Mouse (Mus musculus) midbrain, embryonic 12.5 days (tissue): ENCODE measurements around the gene Uqcr11. TPM values are rescaled to one million over a fixed set of nuclear protein-coding genes. Genes with fewer than 3 reads are reported as not detected.
A peak's percentile ranks its signal among the peaks of the same experiment; 100 is the strongest.

Experiments used
- ATAC-seq: fragments of 200-750 bp; cut with Nextera tagmentation; 2 replicates; pipeline ENCODE4 v1.8.0; 2017; ENCODE audit warnings: low read depth, moderate TSS enrichment, moderate library complexity; ENCODE audit not compliant: low FRiP score
- H3K27ac ChIP-seq: fragments of 300-500 bp; sonication (generic); replicated peaks from 2 replicates; pipeline ENCODE4 v1.5.1; 2016; ENCODE audit warnings: mild to moderate bottlenecking
- H3K27me3 ChIP-seq: fragments of 300-500 bp; sonication (generic); 2 replicates; pipeline ENCODE4 v1.6.1; 2016; ENCODE audit warnings: mild to moderate bottlenecking
- H3K36me3 ChIP-seq: fragments of 300-500 bp; sonication (generic); 2 replicates; pipeline ENCODE4 v1.6.1; 2016
- H3K4me1 ChIP-seq: fragments of 300-500 bp; sonication (generic); 2 replicates; pipeline ENCODE4 v1.6.1; 2016
- H3K4me2 ChIP-seq: fragments of 300-500 bp; sonication (generic); replicated peaks from 2 replicates; pipeline ENCODE4 v1.6.1; 2016; ENCODE audit warnings: mild to moderate bottlenecking, moderate library complexity
- H3K4me3 ChIP-seq: fragments of 300-500 bp; sonication (generic); 2 replicates; pipeline ENCODE4 v1.5.1; 2016; ENCODE audit warnings: mild to moderate bottlenecking
- H3K9ac ChIP-seq: fragments of 300-500 bp; sonication (generic); replicated peaks from 2 replicates; pipeline ENCODE4 v1.6.1; 2016; ENCODE audit warnings: mild to moderate bottlenecking, moderate library complexity
- H3K9me3 ChIP-seq: fragments of 300-500 bp; sonication (generic); 2 replicates; pipeline ENCODE4 v1.6.1; 2016; ENCODE audit warnings: mild to moderate bottlenecking
- WGBS: fragments of 180-500 bp; shearing (Covaris S2); methylation state at CpG from one replicate; pipeline ENCODE4 v1.1.7; 2016; 5-methylcytosine and 5-hydroxymethylcytosine counted together
- polyA plus RNA-seq: library from polyadenylated mRNA; unstranded; fragments of >200 nt; fragmentation: Nextera tagmentation; extraction: Ambion mirVana; gene quantifications from 2 replicates; pipeline ENCODE4 v1.2.1, GENCODE M21; 2016

The Uqcr11 gene
- polyA plus RNA-seq, 1 experiment from 2014 or later = 414 TPM

- H3K9ac ChIP-seq = no peak overlapping the region
- H3K27ac ChIP-seq = no peak overlapping the region
- H3K27me3 ChIP-seq = no peaks in the 10 kb centered on the region
- H3K36me3 ChIP-seq = peaks cover 62% of the 10 kb centered on the region
- WGBS = 89% methylated on average over 8 of the region's 8 CpGs
- H3K4me1 ChIP-seq = peaks cover 22% of the 10 kb centered on the region
- no peak overlapping the region for H3K4me3 ChIP-seq
- H3K9me3 ChIP-seq = peaks cover 5% of the 10 kb centered on the region; the same call in 1 of the 2 replicates
- H3K4me2 ChIP-seq = no peak overlapping the region
- ATAC-seq = no peak
Observed at GRCm38 (mm10) chr10:80429800-80430199, 23.2 kb upstream of the Uqcr11 start.

GRCm38 (mm10) chr10:80425041-80425440, 18.4 kb upstream of the Uqcr11 start:
- H3K9ac ChIP-seq = no peak overlapping the region
- H3K4me2 ChIP-seq = no peak overlapping the region
- H3K4me1 ChIP-seq = peaks cover 4% of the 10 kb centered on the region; the same call in 1 of the 2 replicates
- no peak overlapping the region for H3K27ac ChIP-seq
- peaks cover 5% of the 10 kb centered on the region; the same call in 1 of the 2 replicates for H3K9me3 ChIP-seq
- WGBS = 93% methylated on average over 3 of the region's 3 CpGs
- H3K36me3 ChIP-seq = peaks cover 93% of the 10 kb centered on the region
- no peak overlapping the region for H3K4me3 ChIP-seq
- H3K27me3 ChIP-seq = no peaks in the 10 kb centered on the region
- no peak for ATAC-seq

GRCm38 (mm10) chr10:80423562-80423961, 16.9 kb upstream of the Uqcr11 start:
- no peak for ATAC-seq
- Histone ChIP-seq H3K4me1 (peaks cover 18% of the 10 kb centered on the region), H3K4me2 (no peak overlapping the region), H3K4me3 (no peak overlapping the region), H3K27me3 (no peaks in the 10 kb centered on the region), H3K9ac (no peak overlapping the region), H3K27ac (no peak overlapping the region), H3K36me3 (peaks cover 93% of the 10 kb centered on the region), H3K9me3 (peaks cover 5% of the 10 kb centered on the region; the same call in 1 of the 2 replicates)
- 60% methylated on average over 4 of the region's 4 CpGs for WGBS

- Histone ChIP-seq H3K4me1 (peaks cover 23% of the 10 kb centered on the region), H3K27me3 (no peaks in the 10 kb centered on the region), H3K27ac (0 out of 2 replicates have a peak overlapping the region, but pooled peaks have one; percentile 35), H3K9me3 (peaks cover 5% of the 10 kb centered on the region; the same call in 1 of the 2 replicates), H3K4me3 (no peak overlapping the region), H3K9ac (no peak overlapping the region), H3K36me3 (peaks cover 93% of the 10 kb centered on the region), H3K4me2 (no peak overlapping the region)
- ATAC-seq = no peak
- WGBS = 88% methylated on average over 9 of the region's 9 CpGs
Observed at GRCm38 (mm10) chr10:80421651-80422472, 15.2 kb upstream of the Uqcr11 start.

- ATAC-seq = no peak
- 91% methylated on average over 8 of the region's 8 CpGs for WGBS
- Histone ChIP-seq H3K9ac (no peak overlapping the region), H3K27me3 (no peaks in the 10 kb centered on the region), H3K9me3 (peaks cover 5% of the 10 kb centered on the region; the same call in 1 of the 2 replicates), H3K4me1 (peaks cover 23% of the 10 kb centered on the region), H3K27ac (0 out of 2 replicates have a peak overlapping the region, but pooled peaks have one; percentile 15), H3K4me2 (no peak overlapping the region), H3K36me3 (peaks cover 93% of the 10 kb centered on the region), H3K4me3 (no peak overlapping the region)
Observed at GRCm38 (mm10) chr10:80421208-80421607, 14.6 kb upstream of the Uqcr11 start.

- no peak overlapping the region for H3K4me2 ChIP-seq
- 90% methylated on average over 10 of the region's 10 CpGs for WGBS
- no peak overlapping the region for H3K9ac ChIP-seq
- H3K27me3 ChIP-seq = no peaks in the 10 kb centered on the region
- H3K4me1 ChIP-seq = peaks cover 23% of the 10 kb centered on the region
- no peak for ATAC-seq
- H3K36me3 ChIP-seq = peaks cover 93% of the 10 kb centered on the region
- no peak overlapping the region for H3K27ac ChIP-seq
- H3K9me3 ChIP-seq = peaks cover 5% of the 10 kb centered on the region; the same call in 1 of the 2 replicates
- H3K4me3 ChIP-seq = no peak overlapping the region
Observed at GRCm38 (mm10) chr10:80420729-80421128, 14.1 kb upstream of the Uqcr11 start.

GRCm38 (mm10) chr10:80419419-80419818, 12.8 kb upstream of the Uqcr11 start:
- Histone ChIP-seq H3K27me3 (no peaks in the 10 kb centered on the region), H3K4me1 (peaks cover 23% of the 10 kb centered on the region), H3K4me2 (no peak overlapping the region), H3K4me3 (no peak overlapping the region), H3K27ac (0 out of 2 replicates have a peak overlapping the region, but pooled peaks have one; percentile 31), H3K9me3 (no peaks in the 10 kb centered on the region), H3K9ac (no peak overlapping the region), H3K36me3 (peaks cover 93% of the 10 kb centered on the region)
- WGBS = 97% methylated on average over 8 of the region's 8 CpGs
- ATAC-seq = no peak

GRCm38 (mm10) chr10:80418311-80418710, 11.7 kb upstream of the Uqcr11 start:
- Histone ChIP-seq H3K27me3 (no peaks in the 10 kb centered on the region), H3K36me3 (peaks cover 94% of the 10 kb centered on the region), H3K4me2 (no peak overlapping the region), H3K4me3 (no peak overlapping the region), H3K4me1 (peaks cover 21% of the 10 kb centered on the region), H3K27ac (peak overlapping the region; percentile 31; the same call in 1 of the 2 replicates), H3K9ac (no peak overlapping the region), H3K9me3 (no peaks in the 10 kb centered on the region)
- 72% methylated on average over 3 of the region's 3 CpGs for WGBS
- ATAC-seq = no peak

GRCm38 (mm10) chr10:80417841-80418240, 11.2 kb upstream of the Uqcr11 start:
- ATAC-seq = no peak
- Histone ChIP-seq H3K9me3 (no peaks in the 10 kb centered on the region), H3K4me3 (no peak overlapping the region), H3K9ac (no peak overlapping the region), H3K4me1 (peaks cover 20% of the 10 kb centered on the region), H3K4me2 (no peak overlapping the region), H3K36me3 (peaks cover 97% of the 10 kb centered on the region), H3K27ac (peak overlapping the region; percentile 31; the same call in 1 of the 2 replicates), H3K27me3 (no peaks in the 10 kb centered on the region)
- WGBS = 96% methylated on average over 1 of the region's 1 CpGs

GRCm38 (mm10) chr10:80417371-80417770, 10.7 kb upstream of the Uqcr11 start:
- no peak overlapping the region for H3K4me3 ChIP-seq
- no peaks in the 10 kb centered on the region for H3K9me3 ChIP-seq
- WGBS = 98% methylated on average over 10 of the region's 10 CpGs
- H3K4me2 ChIP-seq = no peak overlapping the region
- peaks cover 20% of the 10 kb centered on the region for H3K4me1 ChIP-seq
- no peak for ATAC-seq
- H3K36me3 ChIP-seq = peaks cover 100% of the 10 kb centered on the region
- H3K27ac ChIP-seq = no peak overlapping the region
- no peak overlapping the region for H3K9ac ChIP-seq
- H3K27me3 ChIP-seq = no peaks in the 10 kb centered on the region

GRCm38 (mm10) chr10:80415566-80415965, 8.9 kb upstream of the Uqcr11 start:
- ATAC-seq = no peak
- H3K4me2 ChIP-seq = no peak overlapping the region
- no peak overlapping the region for H3K4me3 ChIP-seq
- WGBS = 96% methylated on average over 7 of the region's 7 CpGs
- H3K27me3 ChIP-seq = no peaks in the 10 kb centered on the region
- H3K9ac ChIP-seq = no peak overlapping the region
- H3K27ac ChIP-seq = no peak overlapping the region
- peaks cover 20% of the 10 kb centered on the region for H3K4me1 ChIP-seq
- H3K36me3 ChIP-seq = peaks cover 100% of the 10 kb centered on the region
- no peaks in the 10 kb centered on the region for H3K9me3 ChIP-seq
